Mouse (Mus musculus): ENCODE results near the gene Chil4. TPM values are rescaled to one million over a fixed set of nuclear protein-coding genes. Genes with fewer than 3 reads are reported as not detected.

Gene Chil4
- polyA plus RNA-seq, 1 experiment from 2014 or later, result not detected

Other genes with a start within 250 kb of the Chil4 start
- gene Ovgp1, start 245.8 kb downstream of the Chil4 start, polyA plus RNA-seq (2016; fragmentation: Nextera tagmentation; extraction: Ambion mirVana), result 3.8 and 4.8 TPM in 2 replicates
- gene Pifo, start 204.9 kb downstream of the Chil4 start, polyA plus RNA-seq (2016; fragmentation: Nextera tagmentation; extraction: Ambion mirVana), result 0.91 and 3.1 TPM in 2 replicates
- gene Chil5, start 186.7 kb downstream of the Chil4 start, polyA plus RNA-seq (2016; fragmentation: Nextera tagmentation; extraction: Ambion mirVana), result not detected in 2 replicates
- 0.36 TPM in 1 of 2 replicates, not detected in the other for gene Chia1, start 106.3 kb downstream of the Chil4 start, polyA plus RNA-seq (2016; fragmentation: Nextera tagmentation; extraction: Ambion mirVana)
- not detected in 2 replicates for gene Chil3, start 51.9 kb downstream of the Chil4 start, polyA plus RNA-seq (2016; fragmentation: Nextera tagmentation; extraction: Ambion mirVana)
- gene Chil6, start 186.7 kb upstream of the Chil4 start, polyA plus RNA-seq (2016; fragmentation: Nextera tagmentation; extraction: Ambion mirVana), result not detected in 2 replicates